Mouse (Mus musculus) liver, postnatal 0 days (tissue): Measurements from ENCODE around the gene Vwa3b.

Source experiments
- CTCF ChIP-seq: sonication (generic); IDR thresholded peaks from 2 replicates; pipeline ENCODE4 v1.5.1; 2016; ENCODE audit warnings: antibody characterized with exemption, low read depth
- EP300 ChIP-seq: IDR thresholded peaks from 2 replicates; pipeline ENCODE4 v1.6.1; 2016; ENCODE audit warnings: antibody characterized with exemption, low read depth, mild to moderate bottlenecking

DNA sequence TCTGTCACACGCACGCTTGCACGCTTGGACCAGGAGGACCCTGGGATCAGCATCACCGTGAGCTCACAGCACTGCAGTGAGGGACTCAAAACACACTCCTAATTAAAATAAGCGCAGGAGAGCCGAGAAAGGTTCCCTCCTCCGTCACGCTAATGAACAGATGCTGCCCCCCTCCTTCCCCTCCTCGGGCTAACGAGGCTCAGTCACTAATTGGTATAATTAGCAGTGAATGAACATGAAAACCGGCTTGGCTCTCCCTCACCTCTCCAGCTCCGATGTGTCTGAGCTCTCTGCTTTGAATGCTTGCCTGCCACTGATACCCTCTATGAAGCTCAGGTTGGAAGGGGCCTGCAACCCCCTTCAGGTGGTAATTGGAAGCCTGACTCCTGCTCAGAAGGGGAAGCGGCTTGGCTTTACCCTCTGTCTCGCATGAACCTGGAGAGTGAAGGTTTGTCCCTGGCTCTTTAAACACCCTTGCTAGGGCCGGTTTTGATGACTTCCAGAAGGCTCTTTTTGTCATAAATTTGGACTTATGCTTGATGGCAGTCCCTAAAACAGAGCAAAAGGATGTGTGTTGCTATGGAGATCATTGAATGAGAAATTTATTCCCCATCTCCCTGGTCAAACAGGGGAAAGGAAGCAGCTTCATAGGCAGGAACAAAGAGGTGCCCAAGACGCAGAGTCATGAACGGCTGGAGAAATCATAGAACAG, 71.1 kb downstream of the Vwa3b start:
- no peak for TF ChIP-seq CTCF
- TF ChIP-seq EP300, result no peak
